Mouse (Mus musculus) ES-Bruce4 (cell line): Measurements from ENCODE around the gene Gsap. TPM values are rescaled to one million over a fixed set of nuclear protein-coding genes. Genes with fewer than 3 reads are reported as not detected.

Experiments
- H3K27ac ChIP-seq: 2 replicates; pipeline ENCODE4 v1.5.1; 2012; ENCODE audit warnings: low read length, inconsistent platforms; ENCODE audit not compliant: insufficient read depth
- H3K27me3 ChIP-seq: 2 replicates; pipeline ENCODE4 v1.6.1; 2012; ENCODE audit warnings: mild to moderate bottlenecking, low read length, inconsistent platforms; ENCODE audit not compliant: control insufficient read depth, poor library complexity, insufficient read depth, severe bottlenecking
- H3K36me3 ChIP-seq: 2 replicates; pipeline ENCODE4 v1.6.1; 2012; ENCODE audit warnings: inconsistent platforms, mild to moderate bottlenecking, low read length, moderate library complexity; ENCODE audit not compliant: control insufficient read depth, poor library complexity, insufficient read depth, severe bottlenecking
- H3K4me1 ChIP-seq: one replicate; pipeline ENCODE4 v1.8.1; 2011; ENCODE audit warnings: low read length; ENCODE audit not compliant: control insufficient read depth, insufficient read depth
- H3K4me3 ChIP-seq: 2 replicates; pipeline ENCODE4 v1.5.1; 2011; ENCODE audit warnings: low read depth, mild to moderate bottlenecking, low read length
- H3K9ac ChIP-seq: 2 replicates; pipeline ENCODE4 v1.6.1; 2012; ENCODE audit warnings: low read depth, mild to moderate bottlenecking, inconsistent platforms; ENCODE audit not compliant: poor library complexity, severe bottlenecking
- H3K9me3 ChIP-seq: replicated peaks from 2 replicates; pipeline ENCODE4 v1.6.1; 2012; ENCODE audit warnings: mild to moderate bottlenecking, low read length, inconsistent platforms; ENCODE audit not compliant: control insufficient read depth, poor library complexity, insufficient read depth, severe bottlenecking
- CTCF ChIP-seq: IDR thresholded peaks from one replicate; pipeline ENCODE4 v1.8.1; 2011; ENCODE audit warnings: low read depth, low read length
- EP300 ChIP-seq: IDR thresholded peaks from 2 replicates; pipeline ENCODE4 v1.6.1; 2011; ENCODE audit warnings: low read depth, low read length; ENCODE audit not compliant: insufficient read depth
- POLR2A ChIP-seq: IDR thresholded peaks from one replicate; pipeline ENCODE4 v1.8.1; 2011; ENCODE audit warnings: low read length; ENCODE audit not compliant: insufficient read depth
- polyA plus RNA-seq: library from polyadenylated mRNA; stranded (reverse); fragments of >200 nt; gene quantifications from 2 replicates; pipeline ENCODE4 v1.2.4, GENCODE M21; 2011; ENCODE audit warnings: low read depth; ENCODE audit not compliant: missing spikeins, insufficient read depth, insufficient read length

Gsap gene
- polyA plus RNA-seq, 1 experiment: 8.9 TPM

DNA sequence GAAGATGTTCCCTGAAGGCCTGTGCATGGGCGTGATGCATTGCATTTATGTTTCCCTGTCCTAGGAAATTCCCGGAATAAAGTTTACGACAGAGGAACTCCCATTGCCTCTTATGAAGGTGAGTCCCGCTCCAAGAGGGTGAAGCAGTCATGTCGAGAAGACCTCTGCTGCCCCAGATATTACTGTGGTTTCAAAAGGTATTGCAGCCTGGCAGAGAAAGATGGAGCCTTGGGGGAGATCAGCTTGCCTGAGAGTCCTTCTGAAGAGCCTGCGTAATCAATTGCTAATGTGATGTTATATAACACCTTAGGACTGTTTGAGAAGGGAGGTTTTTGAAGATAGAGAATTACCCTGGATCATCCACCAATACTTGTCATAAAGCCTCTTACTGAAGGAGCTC lies 71.8 kb downstream of the Gsap start:
- Histone ChIP-seq H3K9me3 (no peaks in the 10 kb centered on the region), H3K36me3 (no peaks in the 10 kb centered on the region), H3K9ac (no peak overlapping the region), H3K27me3 (no peaks in the 10 kb centered on the region), H3K27ac (no peak overlapping the region), H3K4me3 (no peak overlapping the region), H3K4me1 (no peaks in the 10 kb centered on the region)
- TF ChIP-seq EP300 (no peak), CTCF (no peak), POLR2A (no peak)

DNA sequence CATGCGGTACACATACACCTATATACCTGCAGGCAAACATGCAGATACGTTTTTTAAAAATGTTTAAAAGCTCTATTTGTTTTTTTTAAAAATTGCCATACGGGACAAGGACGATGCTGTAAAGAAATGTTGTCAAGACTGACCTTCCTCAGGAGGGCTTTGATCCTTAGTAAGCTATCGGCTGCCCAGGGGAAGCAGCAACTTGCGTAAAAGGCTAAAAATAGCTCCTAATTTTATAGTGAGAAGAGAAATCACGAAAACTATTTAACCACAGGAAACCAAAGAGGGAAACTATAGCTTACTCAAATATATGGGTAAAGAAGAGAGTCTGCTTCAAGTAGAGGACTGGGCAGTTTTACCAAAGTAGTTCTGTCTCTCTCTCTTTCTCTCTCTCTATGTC lies 74.7 kb downstream of the Gsap start:
- Histone ChIP-seq H3K4me3 (no peak overlapping the region), H3K9ac (no peak overlapping the region), H3K4me1 (no peaks in the 10 kb centered on the region), H3K27me3 (no peaks in the 10 kb centered on the region), H3K36me3 (no peaks in the 10 kb centered on the region), H3K27ac (no peak overlapping the region), H3K9me3 (no peaks in the 10 kb centered on the region)
- no peak for TF ChIP-seq CTCF
- no peak for TF ChIP-seq EP300
- no peak for TF ChIP-seq POLR2A

DNA sequence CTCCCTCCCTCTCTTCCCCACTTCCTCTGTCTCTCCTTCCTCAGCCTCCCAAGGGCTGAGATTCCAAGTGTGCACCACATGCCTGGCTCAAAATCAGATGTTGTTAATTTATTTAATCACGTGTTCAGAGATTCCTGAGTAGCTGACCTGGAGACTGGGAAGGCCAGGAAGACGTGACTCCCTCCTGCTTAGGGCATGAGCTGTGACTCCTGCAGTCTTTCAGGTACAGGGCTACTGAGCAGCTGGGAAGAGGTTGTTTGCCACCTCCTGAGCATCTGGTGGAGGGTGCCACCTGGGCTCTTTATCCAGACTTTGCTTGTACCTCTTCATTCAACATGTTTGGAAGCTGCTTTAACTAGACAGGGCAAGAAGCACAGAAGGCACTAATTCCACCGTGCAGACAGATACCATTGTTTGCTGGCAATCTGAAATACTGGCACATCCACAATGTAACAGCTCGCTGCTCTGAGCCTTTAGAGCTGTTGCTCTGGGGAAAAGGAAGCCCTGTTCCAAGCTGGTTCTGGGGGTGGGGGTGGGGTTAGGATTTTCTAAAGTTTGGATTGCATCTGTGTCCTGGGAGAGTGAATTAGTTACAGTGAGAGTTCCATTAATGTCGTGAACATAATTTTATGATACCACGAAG lies 75.3 kb downstream of the Gsap start:
- Histone ChIP-seq H3K9me3 (no peaks in the 10 kb centered on the region), H3K27ac (no peak overlapping the region), H3K4me1 (no peaks in the 10 kb centered on the region), H3K27me3 (no peaks in the 10 kb centered on the region), H3K9ac (no peak overlapping the region), H3K4me3 (no peak overlapping the region), H3K36me3 (no peaks in the 10 kb centered on the region)
- no peak for TF ChIP-seq CTCF
- TF ChIP-seq EP300: no peak
- TF ChIP-seq POLR2A: no peak

DNA sequence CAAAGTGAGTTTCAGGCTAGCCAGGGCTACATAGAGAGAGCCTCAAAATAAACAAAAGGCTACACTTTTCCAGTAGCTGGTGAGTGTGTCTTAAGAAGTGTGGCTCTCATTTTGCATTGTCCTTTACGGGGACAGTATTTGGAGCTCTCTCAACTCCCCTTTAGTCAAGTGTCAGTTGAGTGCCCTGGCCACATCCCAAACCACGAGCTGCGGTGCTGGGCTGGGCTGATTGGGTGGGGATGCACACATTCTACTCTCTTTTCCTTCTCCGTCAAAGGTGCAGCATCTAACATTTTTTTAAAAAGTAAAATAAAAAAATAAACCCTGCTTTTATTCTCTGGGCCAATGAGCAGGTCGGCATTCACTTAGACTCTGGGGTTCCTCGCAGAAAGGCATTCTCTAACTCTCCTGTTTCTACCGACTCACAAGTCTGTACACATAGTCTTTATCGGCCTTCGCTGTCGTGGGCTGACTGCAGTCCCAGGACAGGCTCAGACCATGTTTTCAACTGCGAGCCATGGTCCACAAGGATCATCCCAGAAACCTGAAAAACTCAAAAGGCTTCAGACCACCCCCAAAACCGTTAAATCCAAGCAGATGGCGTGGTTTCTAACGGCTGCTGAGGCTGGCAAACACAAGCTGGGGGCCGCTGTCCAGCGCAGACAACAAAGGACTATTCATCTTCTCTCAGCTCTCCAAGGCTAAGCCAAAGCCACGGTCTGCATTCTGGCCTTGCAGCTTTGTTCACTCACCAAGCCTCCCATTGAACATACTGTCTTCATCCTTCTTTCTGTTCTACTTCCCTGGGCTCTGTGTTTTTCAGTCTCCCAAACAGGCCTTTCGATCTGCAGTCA lies 77.4 kb downstream of the Gsap start:
- TF ChIP-seq EP300 (no peak), CTCF (no peak), POLR2A (no peak)
- Histone ChIP-seq H3K9me3 (no peaks in the 10 kb centered on the region), H3K4me1 (no peaks in the 10 kb centered on the region), H3K27ac (no peak overlapping the region), H3K4me3 (no peak overlapping the region), H3K9ac (no peak overlapping the region), H3K36me3 (no peaks in the 10 kb centered on the region), H3K27me3 (no peaks in the 10 kb centered on the region; the same call in 1 of the 2 replicates)

DNA sequence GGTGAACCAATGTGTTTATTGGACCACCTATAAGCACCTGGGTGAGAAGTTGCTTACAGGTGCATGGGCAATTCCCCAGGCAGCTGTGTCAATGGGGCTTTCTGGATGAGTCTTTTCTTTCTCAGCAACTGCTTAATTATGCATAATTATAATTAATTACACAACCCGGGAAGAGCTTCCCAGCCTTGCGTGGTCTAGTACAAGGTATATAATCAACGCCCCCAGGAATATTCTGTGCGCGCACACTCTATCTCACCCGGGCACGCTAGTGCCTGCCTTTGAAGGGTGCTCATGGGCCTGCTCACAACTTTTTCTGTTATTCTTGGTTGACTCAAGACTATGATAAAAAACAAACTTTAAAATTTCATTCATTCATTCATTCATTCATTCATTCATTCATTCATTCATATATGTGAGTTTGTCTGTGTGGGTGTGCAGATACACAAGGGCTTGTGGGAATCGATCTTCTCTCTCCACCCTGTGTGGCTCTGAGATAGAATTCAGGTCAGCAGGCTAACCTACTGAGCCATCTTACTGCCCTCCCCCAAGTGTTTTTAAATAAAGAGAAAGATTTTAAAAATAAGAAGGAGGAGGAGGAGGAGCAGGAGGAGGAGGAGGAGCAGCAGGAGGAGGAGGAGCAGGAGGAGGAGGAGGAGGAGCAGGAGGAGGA lies 78.4 kb downstream of the Gsap start:
- no peak overlapping the region for H3K27ac ChIP-seq
- no peaks in the 10 kb centered on the region; the same call in 1 of the 2 replicates for H3K27me3 ChIP-seq
- H3K4me3 ChIP-seq: no peak overlapping the region
- TF ChIP-seq POLR2A: no peak
- no peak for TF ChIP-seq EP300
- no peaks in the 10 kb centered on the region for H3K4me1 ChIP-seq
- H3K9ac ChIP-seq: no peak overlapping the region
- no peaks in the 10 kb centered on the region for H3K36me3 ChIP-seq
- no peaks in the 10 kb centered on the region for H3K9me3 ChIP-seq

DNA sequence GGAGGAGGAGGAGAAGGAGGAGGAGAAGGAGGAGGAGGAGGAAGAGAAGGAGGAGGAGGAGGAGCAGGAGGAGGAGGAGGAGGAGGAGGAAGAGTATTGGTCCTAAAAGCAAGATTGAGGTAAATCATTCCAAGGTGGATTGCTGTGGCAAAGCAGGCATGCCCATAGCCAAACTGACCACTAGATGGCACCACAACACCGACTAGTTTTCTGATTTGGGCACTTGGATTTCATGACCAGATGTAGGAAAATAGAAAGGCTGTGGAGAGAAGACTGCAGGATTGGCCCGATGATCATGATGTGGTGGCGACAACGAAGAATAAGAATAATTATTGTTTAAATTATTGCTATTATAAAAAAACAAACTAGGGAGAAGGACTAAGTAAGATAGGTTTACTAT lies 79.0 kb downstream of the Gsap start:
- no peak overlapping the region for H3K27ac ChIP-seq
- no peak for TF ChIP-seq POLR2A
- TF ChIP-seq CTCF: peak; percentile 68
- TF ChIP-seq EP300: no peak
- no peaks in the 10 kb centered on the region for H3K36me3 ChIP-seq
- H3K4me3 ChIP-seq: no peak overlapping the region
- no peak overlapping the region for H3K9ac ChIP-seq
- H3K27me3 ChIP-seq: no peaks in the 10 kb centered on the region; the same call in 1 of the 2 replicates
- H3K9me3 ChIP-seq: no peaks in the 10 kb centered on the region
- no peaks in the 10 kb centered on the region for H3K4me1 ChIP-seq
